Mouse (Mus musculus) lung, postnatal 0 days (tissue): ENCODE results near the gene Apoc3.

Experiments
- CTCF ChIP-seq: IDR thresholded peaks from 2 replicates; pipeline ENCODE4 v1.5.1; 2016; ENCODE audit warnings: antibody characterized with exemption, mild to moderate bottlenecking
- EP300 ChIP-seq: IDR thresholded peaks from 2 replicates; pipeline ENCODE4 v1.6.1; 2016; ENCODE audit warnings: antibody characterized with exemption, mild to moderate bottlenecking, control low read depth

- TF ChIP-seq CTCF (no peak), EP300 (no peak)
These were observed 33.0 kb upstream of the Apoc3 start, which contains the start of gene Apoa5 for GRCm38 (mm10) chr9:46268343-46268873.
